Mouse (Mus musculus) lung, embryonic 16.5 days (tissue): ENCODE results near the gene Rps6. TPM values are rescaled to one million over a fixed set of nuclear protein-coding genes. Genes with fewer than 3 reads are reported as not detected.

Experiments
- ATAC-seq: fragments of 200-750 bp; cut with Nextera tagmentation; 2 replicates; pipeline ENCODE4 v1.8.0; 2017; ENCODE audit warnings: low read depth, mild to moderate bottlenecking, moderate library complexity
- H3K27ac ChIP-seq: fragments of 300-500 bp; sonication (generic); 2 replicates; pipeline ENCODE4 v1.5.1; 2014; ENCODE audit warnings: mild to moderate bottlenecking, control low read depth, low read length
- H3K27me3 ChIP-seq: fragments of 300-500 bp; sonication (generic); 2 replicates; pipeline ENCODE4 v1.6.1; 2014; ENCODE audit warnings: low read depth, low read length, mixed read lengths; ENCODE audit not compliant: control insufficient read depth, insufficient read depth
- H3K36me3 ChIP-seq: fragments of 300-500 bp; sonication (generic); 2 replicates; pipeline ENCODE4 v1.6.1; 2014; ENCODE audit warnings: low read length; ENCODE audit not compliant: control insufficient read depth, insufficient read depth
- H3K4me1 ChIP-seq: fragments of 300-500 bp; sonication (generic); replicated peaks from 2 replicates; pipeline ENCODE4 v1.6.1; 2014; ENCODE audit warnings: low read length, mixed read lengths; ENCODE audit not compliant: control insufficient read depth, insufficient read depth
- H3K4me2 ChIP-seq: fragments of 300-500 bp; sonication (generic); 2 replicates; pipeline ENCODE4 v1.6.1; 2014; ENCODE audit warnings: low read depth, low read length, control low read depth
- H3K4me3 ChIP-seq: fragments of 300-500 bp; sonication (generic); 2 replicates; pipeline ENCODE4 v1.5.1; 2014; ENCODE audit warnings: mild to moderate bottlenecking, low read length, control low read depth
- H3K9ac ChIP-seq: fragments of 300-500 bp; sonication (generic); 2 replicates; pipeline ENCODE4 v1.6.1; 2014; ENCODE audit warnings: low read length, control low read depth
- H3K9me3 ChIP-seq: fragments of 300-500 bp; sonication (generic); 2 replicates; pipeline ENCODE4 v1.6.1; 2016; ENCODE audit warnings: low read length; ENCODE audit not compliant: control insufficient read depth
- WGBS: fragments of 180-500 bp; shearing (Covaris S2); extraction: QIAGEN DNeasy Blood & Tissue Kit; methylation state at CpG from one replicate; pipeline ENCODE4 v1.1.7; 2014; 5-methylcytosine and 5-hydroxymethylcytosine counted together
- polyA plus RNA-seq: library from polyadenylated mRNA; unstranded; fragments of >200 nt; fragmentation: Nextera tagmentation; extraction: Ambion mirVana; gene quantifications from 2 replicates; pipeline ENCODE4 v1.2.1, GENCODE M21; 2015

Rps6 gene
- polyA plus RNA-seq, 1 experiment from 2014 or later, result 723 TPM

DNA sequence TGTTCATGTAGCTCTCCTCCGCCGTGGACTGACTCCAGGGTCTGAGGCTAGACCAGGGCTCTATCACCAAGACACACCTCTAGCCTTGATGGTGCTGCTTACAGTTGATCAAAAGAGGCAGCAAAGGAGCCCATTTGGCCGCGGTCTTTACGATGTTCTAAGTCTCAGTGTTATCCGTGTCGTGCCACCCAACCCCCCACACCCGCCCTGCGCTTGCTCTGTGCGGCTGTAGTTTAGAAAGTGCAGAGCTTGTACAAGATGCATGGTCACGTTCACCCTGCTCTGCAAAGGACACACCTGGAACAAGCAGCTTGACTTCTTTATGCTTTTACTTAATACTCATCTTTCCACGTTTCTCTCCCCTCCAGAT, 28.6 kb upstream of the Rps6 start:
- peak; percentile 79 for ATAC-seq
- peak overlapping the region; percentile 50; the same call in 1 of the 2 replicates for H3K27ac ChIP-seq
- H3K9ac ChIP-seq, result peak overlapping the region; percentile 12
- 31% methylated on average over 12 of the region's 12 CpGs for WGBS
- H3K4me1 ChIP-seq, result peaks cover 6% of the 10 kb centered on the region
- H3K9me3 ChIP-seq, result peaks cover 2% of the 10 kb centered on the region; the same call in 1 of the 2 replicates
- no peaks in the 10 kb centered on the region for H3K27me3 ChIP-seq
- peaks cover 5% of the 10 kb centered on the region for H3K36me3 ChIP-seq
- H3K4me2 ChIP-seq, result peak overlapping the region; percentile 53
- peak overlapping the region; percentile 37 for H3K4me3 ChIP-seq

- Histone ChIP-seq H3K4me1 (peaks cover 6% of the 10 kb centered on the region), H3K27ac (no peak overlapping the region), H3K9ac (no peak overlapping the region), H3K4me3 (no peak overlapping the region), H3K36me3 (peaks cover 5% of the 10 kb centered on the region), H3K27me3 (no peaks in the 10 kb centered on the region), H3K4me2 (no peak overlapping the region), H3K9me3 (peaks cover 2% of the 10 kb centered on the region; the same call in 1 of the 2 replicates)
- 51% methylated on average over 4 of the region's 4 CpGs for WGBS
- ATAC-seq, result no peak
Measured at GRCm38 (mm10) chr4:86884945-86885344, 27.7 kb upstream of the Rps6 start.

DNA sequence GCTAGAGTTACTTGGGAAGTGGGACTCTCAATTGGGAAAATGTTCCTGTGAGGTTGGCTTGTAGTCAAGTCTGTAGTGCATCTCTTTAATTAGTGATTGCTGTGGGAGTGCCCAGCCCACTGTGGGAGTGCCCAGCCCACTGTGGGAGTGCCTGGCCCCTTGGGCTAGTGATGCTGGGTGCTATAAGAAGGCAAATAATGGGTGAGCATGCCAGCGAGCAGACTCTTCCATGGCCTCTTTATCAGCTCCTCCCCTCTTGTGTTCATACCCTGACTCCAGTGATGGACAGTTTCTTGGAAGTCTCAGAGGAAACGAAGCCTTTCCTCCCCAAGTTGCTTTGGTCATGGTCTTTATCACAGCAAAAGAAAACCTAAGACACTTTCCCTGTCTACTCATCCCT, 25.2 kb upstream of the Rps6 start:
- Histone ChIP-seq H3K36me3 (no peaks in the 10 kb centered on the region), H3K9ac (no peak overlapping the region), H3K4me3 (no peak overlapping the region), H3K27ac (no peak overlapping the region), H3K27me3 (no peaks in the 10 kb centered on the region), H3K9me3 (no peaks in the 10 kb centered on the region), H3K4me1 (peaks cover 6% of the 10 kb centered on the region), H3K4me2 (no peak overlapping the region)
- ATAC-seq, result no peak
- WGBS, result 43% methylated on average over 2 of the region's 2 CpGs

GRCm38 (mm10) chr4:86881178-86881577, 24.0 kb upstream of the Rps6 start:
- Histone ChIP-seq H3K27ac (no peak overlapping the region), H3K4me2 (no peak overlapping the region), H3K9me3 (no peaks in the 10 kb centered on the region), H3K27me3 (no peaks in the 10 kb centered on the region; the same call in 1 of the 2 replicates), H3K4me1 (no peaks in the 10 kb centered on the region; the same call in 1 of the 2 replicates), H3K9ac (no peak overlapping the region), H3K4me3 (no peak overlapping the region), H3K36me3 (no peaks in the 10 kb centered on the region)
- ATAC-seq, result no peak
- 78% methylated on average over 4 of the region's 4 CpGs for WGBS

- Histone ChIP-seq H3K27me3 (no peaks in the 10 kb centered on the region; the same call in 1 of the 2 replicates), H3K9me3 (no peaks in the 10 kb centered on the region), H3K4me3 (no peak overlapping the region), H3K4me1 (peaks cover 7% of the 10 kb centered on the region; the same call in 1 of the 2 replicates), H3K4me2 (no peak overlapping the region), H3K36me3 (no peaks in the 10 kb centered on the region), H3K27ac (no peak overlapping the region), H3K9ac (no peak overlapping the region)
- WGBS, result 88% methylated on average over 2 of the region's 2 CpGs
- no peak for ATAC-seq
Measured at GRCm38 (mm10) chr4:86879477-86879876, 22.3 kb upstream of the Rps6 start.

GRCm38 (mm10) chr4:86874146-86874847, 17.1 kb upstream of the Rps6 start, which contains the start of gene Acer2:
Gene Acer2, plus strand, starts transcription at chr4:86874396.
- under 1% methylated on average over 55 of the region's 60 CpGs for WGBS
- Histone ChIP-seq H3K36me3 (no peaks in the 10 kb centered on the region), H3K9me3 (no peaks in the 10 kb centered on the region), H3K4me3 (peak within 1 kb of the TSS; percentile 81), H3K9ac (peak within 1 kb of the TSS; percentile 79), H3K27ac (peak within 1 kb of the TSS; percentile 30; the same call in 1 of the 2 replicates), H3K27me3 (no peaks in the 10 kb centered on the region; the same call in 1 of the 2 replicates), H3K4me2 (peak within 1 kb of the TSS; percentile 78), H3K4me1 (peaks cover 7% of the 10 kb centered on the region; the same call in 1 of the 2 replicates)
- ATAC-seq, result peak; percentile 97

- no peak overlapping the region for H3K4me3 ChIP-seq
- 44% methylated on average over 4 of the region's 4 CpGs for WGBS
- H3K27ac ChIP-seq, result no peak overlapping the region
- H3K9me3 ChIP-seq, result no peaks in the 10 kb centered on the region
- H3K4me2 ChIP-seq, result no peak overlapping the region
- no peak for ATAC-seq
- no peaks in the 10 kb centered on the region; the same call in 1 of the 2 replicates for H3K27me3 ChIP-seq
- H3K4me1 ChIP-seq, result peaks cover 7% of the 10 kb centered on the region; the same call in 1 of the 2 replicates
- H3K36me3 ChIP-seq, result no peaks in the 10 kb centered on the region
- no peak overlapping the region for H3K9ac ChIP-seq
Measured at GRCm38 (mm10) chr4:86873072-86873471, 15.9 kb upstream of the Rps6 start.

DNA sequence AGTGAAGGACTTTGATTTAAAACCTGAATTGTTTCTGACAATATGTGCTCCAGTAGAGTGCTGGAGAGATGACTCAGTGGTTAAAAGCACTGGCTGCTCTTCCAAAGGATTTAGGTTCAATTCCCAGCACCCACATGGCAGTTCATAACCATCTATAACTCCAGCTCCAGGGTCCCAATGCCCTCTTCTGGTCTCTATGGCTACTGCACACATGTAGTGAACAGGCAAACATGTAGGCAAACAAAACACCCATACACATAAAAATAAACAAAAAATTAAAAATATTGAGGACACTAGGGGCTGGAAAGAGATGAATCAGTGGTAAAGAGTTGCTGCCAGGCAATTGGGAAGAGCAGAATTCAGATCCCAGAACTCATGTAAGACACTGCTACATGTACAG, 14.8 kb upstream of the Rps6 start:
- H3K27ac ChIP-seq, result no peak overlapping the region
- H3K27me3 ChIP-seq, result no peaks in the 10 kb centered on the region; the same call in 1 of the 2 replicates
- H3K4me3 ChIP-seq, result no peak overlapping the region
- ATAC-seq, result no peak
- no peak overlapping the region for H3K9ac ChIP-seq
- no peak overlapping the region for H3K4me2 ChIP-seq
- no peaks in the 10 kb centered on the region for H3K9me3 ChIP-seq
- no peaks in the 10 kb centered on the region for H3K36me3 ChIP-seq
- peaks cover 7% of the 10 kb centered on the region; the same call in 1 of the 2 replicates for H3K4me1 ChIP-seq

GRCm38 (mm10) chr4:86864087-86864486, 6.9 kb upstream of the Rps6 start:
- no peak for ATAC-seq

More at GRCm38 (mm10) chr4:86864087-86864486, 6.9 kb upstream of the Rps6 start:
- Histone ChIP-seq H3K4me2 (no peak overlapping the region), H3K4me3 (no peak overlapping the region), H3K9ac (no peak overlapping the region), H3K27me3 (no peaks in the 10 kb centered on the region), H3K4me1 (no peaks in the 10 kb centered on the region), H3K36me3 (no peaks in the 10 kb centered on the region), H3K27ac (no peak overlapping the region), H3K9me3 (no peaks in the 10 kb centered on the region)
- 74% methylated on average over 5 of the region's 5 CpGs for WGBS
